Mouse (Mus musculus): Measurements from ENCODE around the gene Gan.

DNA sequence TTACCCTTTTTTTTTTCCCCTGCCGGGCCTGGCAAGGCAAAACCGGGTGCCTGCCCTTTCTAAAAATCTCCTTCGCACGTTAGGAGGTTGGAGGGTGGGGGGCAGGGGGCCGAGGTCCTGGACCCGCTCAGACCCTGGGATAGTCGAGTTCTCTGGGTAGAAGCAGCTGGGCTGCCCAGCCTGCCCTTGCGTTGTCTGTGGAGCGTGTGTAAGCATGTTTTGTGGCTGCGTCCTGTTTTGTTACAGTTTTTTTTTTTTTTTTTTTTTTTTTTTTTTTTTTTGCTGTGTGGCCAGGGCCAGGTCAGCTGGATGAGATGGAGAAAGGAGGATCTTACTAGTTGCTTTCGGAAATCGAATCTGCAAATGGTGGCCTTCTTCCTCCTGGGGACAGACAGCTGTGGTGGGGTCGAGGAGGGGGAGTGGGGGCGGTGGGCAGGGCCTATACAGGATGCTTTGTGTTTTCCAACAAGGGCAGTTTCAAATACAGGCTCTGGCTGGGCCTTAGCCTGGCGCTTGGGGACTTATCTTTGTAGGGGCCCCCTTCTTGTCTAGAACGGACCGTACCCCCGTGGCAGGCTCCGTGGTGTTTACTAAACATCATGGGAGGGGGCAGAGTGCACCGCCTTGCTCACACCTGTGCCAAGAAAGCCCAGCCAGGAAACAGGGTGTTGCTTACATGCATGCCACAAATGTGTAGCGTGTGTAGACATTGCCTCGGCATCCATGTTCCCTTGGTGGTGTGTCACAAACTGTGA is 100.1 kb downstream of the Gan start:
- no peak for TF ChIP-seq CTCF (IDR thresholded peaks at IDR 0.05; ENCODE audit: low read depth)
- no peak for TF ChIP-seq EP300 (IDR thresholded peaks at IDR 0.05; ENCODE audit: low read depth)
